Mouse (Mus musculus) midbrain, embryonic 16.5 days (tissue): Measurements from ENCODE around the gene Snapin. TPM values are rescaled to one million over a fixed set of nuclear protein-coding genes. Genes with fewer than 3 reads are reported as not detected.

Experiments used
- polyA plus RNA-seq: library from polyadenylated mRNA; unstranded; fragments of >200 nt; fragmentation: Nextera tagmentation; extraction: Ambion mirVana; gene quantifications from 2 replicates; pipeline ENCODE4 v1.2.1, GENCODE M21; 2015

The Snapin gene
- polyA plus RNA-seq, 1 experiment from 2014 or later = 86.6 TPM

Other genes starting within 250 kb of the Snapin start
- gene Creb3l4, start 247.5 kb downstream of the Snapin start, polyA plus RNA-seq = 1.1 and 2.2 TPM in 2 replicates
- 43.0 and 46.8 TPM in 2 replicates for gene Slc39a1, start 242.9 kb downstream of the Snapin start, polyA plus RNA-seq
- 21.5 and 24.6 TPM in 2 replicates for gene Crtc2, start 236.9 kb downstream of the Snapin start, polyA plus RNA-seq
- gene Dennd4b, start 225.8 kb downstream of the Snapin start, polyA plus RNA-seq = 7.8 and 8.5 TPM in 2 replicates
- 10.9 and 12.0 TPM in 2 replicates for gene Gatad2b, start 197.9 kb downstream of the Snapin start, polyA plus RNA-seq
- gene Slc27a3, start 101.1 kb downstream of the Snapin start, polyA plus RNA-seq = 30.7 and 33.8 TPM in 2 replicates
- 30.8 and 31.7 TPM in 2 replicates for gene Ints3, start 57.4 kb downstream of the Snapin start, polyA plus RNA-seq
- 1.9 TPM in 2 replicates for gene Npr1, start 25.2 kb downstream of the Snapin start, polyA plus RNA-seq
- 260 and 272 TPM in 2 replicates for gene Ilf2, start 14.9 kb downstream of the Snapin start, polyA plus RNA-seq
- 167 and 181 TPM in 2 replicates for gene Chtop, start 18.5 kb upstream of the Snapin start, polyA plus RNA-seq
- gene S100a1, start 23.4 kb upstream of the Snapin start, polyA plus RNA-seq = 12.4 and 19.5 TPM in 2 replicates
- gene S100a13, start 23.4 kb upstream of the Snapin start, polyA plus RNA-seq = 7.6 and 8.9 TPM in 2 replicates
- not detected in 2 replicates for gene S100a14, start 35.8 kb upstream of the Snapin start, polyA plus RNA-seq
- 34.4 and 36.5 TPM in 2 replicates for gene S100a16, start 46.2 kb upstream of the Snapin start, polyA plus RNA-seq
- 0.16 TPM in 1 of 2 replicates, not detected in the other for gene S100a3, start 69.5 kb upstream of the Snapin start, polyA plus RNA-seq
- gene S100a2, start 99.2 kb upstream of the Snapin start, polyA plus RNA-seq = not detected in 2 replicates
- gene Gm42674, start 110.9 kb upstream of the Snapin start, polyA plus RNA-seq = 0.65 TPM in 1 of 2 replicates, not detected in the other
- 0.53 TPM in 1 of 2 replicates, not detected in the other for gene S100a4, start 112.7 kb upstream of the Snapin start, polyA plus RNA-seq
- not detected in 2 replicates for gene S100a5, start 117.5 kb upstream of the Snapin start, polyA plus RNA-seq
- gene S100a6, start 121.8 kb upstream of the Snapin start, polyA plus RNA-seq = 19.3 and 19.4 TPM in 2 replicates
- 0.21 TPM in 1 of 2 replicates, not detected in the other for gene S100a7a, start 163.0 kb upstream of the Snapin start, polyA plus RNA-seq
- gene S100a8, start 177.9 kb upstream of the Snapin start, polyA plus RNA-seq = 4.1 and 5.6 TPM in 2 replicates
- gene S100a9, start 204.7 kb upstream of the Snapin start, polyA plus RNA-seq = 2.3 and 4.6 TPM in 2 replicates
- gene Pglyrp4, start 235.9 kb upstream of the Snapin start, polyA plus RNA-seq = not detected in 2 replicates